Mouse (Mus musculus): ENCODE data around the gene Rest. TPM values are rescaled to one million over a fixed set of nuclear protein-coding genes. Genes with fewer than 3 reads are reported as not detected.

The Rest gene
- polyA plus RNA-seq (2014; fragmentation: Illumina TruSeq; extraction: RNeasy Lipid Tissue Mini Kit (QIAGEN cat#74804); ENCODE audit: low read depth, low replicate concordance), result 5.0 TPM

GRCm38 (mm10) chr5:77265081-77265670, at the start of gene Rest:
Gene Rest, plus strand, starts transcription at chr5:77265491.

DNA sequence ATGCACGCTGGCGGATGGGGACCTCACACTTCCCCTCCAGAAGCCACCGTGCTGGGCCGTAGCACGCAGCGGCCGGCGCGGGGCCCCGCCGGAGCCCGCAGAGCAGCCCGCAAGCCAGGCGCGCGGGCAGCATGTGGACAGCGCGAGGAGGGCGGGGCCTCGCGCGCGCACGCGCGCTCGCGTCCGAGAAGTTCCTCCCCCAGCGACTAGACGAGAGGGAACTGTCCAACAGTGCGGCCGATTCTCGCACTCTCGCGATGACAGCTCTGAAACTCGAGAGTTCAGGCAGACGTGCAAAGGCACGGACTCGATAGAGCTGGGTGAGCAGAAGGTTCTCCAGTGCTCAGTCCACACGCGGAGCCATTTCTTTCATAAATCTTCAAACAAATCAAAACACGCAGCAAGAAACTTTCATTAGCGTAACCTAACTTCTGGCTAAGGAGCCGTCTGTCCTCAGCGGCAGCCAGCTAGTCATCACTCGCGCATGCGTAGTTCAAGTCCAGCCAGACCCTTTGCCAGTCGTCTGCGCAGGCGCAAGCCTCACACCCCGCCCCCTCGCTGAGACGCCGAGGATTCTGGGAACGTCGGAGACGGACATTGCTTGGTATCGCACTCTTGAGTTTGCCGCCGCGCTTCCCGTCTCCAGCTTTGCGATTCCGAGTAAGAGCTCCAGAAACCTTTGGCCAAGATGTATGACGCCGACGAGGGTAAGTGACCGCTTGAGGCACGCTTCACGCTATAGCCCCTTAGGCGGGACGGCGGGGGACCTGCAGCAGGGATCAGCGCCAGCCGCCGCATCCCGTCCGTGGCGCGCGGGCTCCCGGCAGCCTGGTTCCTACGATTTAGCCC, 44.9 kb downstream of the Rest start, which contains the start of the genes Noa1 and Polr2b:
Noa1 (minus strand) TSS at position 161 of the 849 bp plus-strand sequence.
Polr2b (plus strand) TSS at position 224 of the 849 bp plus-strand sequence.

Other genes starting within 250 kb of the Rest start
- gene Thegl, start 249.5 kb upstream of the Rest start, polyA plus RNA-seq (2014; fragmentation: Illumina TruSeq; extraction: RNeasy Lipid Tissue Mini Kit (QIAGEN cat#74804); ENCODE audit: low read depth, low replicate concordance), result not detected
- 335 TPM for gene Hopx, start 150.4 kb upstream of the Rest start, polyA plus RNA-seq (2014; fragmentation: Illumina TruSeq; extraction: RNeasy Lipid Tissue Mini Kit (QIAGEN cat#74804); ENCODE audit: low read depth, low replicate concordance)
- gene Spink2, start 54.0 kb upstream of the Rest start, polyA plus RNA-seq (2014; fragmentation: Illumina TruSeq; extraction: RNeasy Lipid Tissue Mini Kit (QIAGEN cat#74804); ENCODE audit: low read depth, low replicate concordance), result not detected
- 18.9 TPM for gene Noa1, start 44.6 kb downstream of the Rest start, polyA plus RNA-seq (2014; fragmentation: Illumina TruSeq; extraction: RNeasy Lipid Tissue Mini Kit (QIAGEN cat#74804); ENCODE audit: low read depth, low replicate concordance)
- 53.3 TPM for gene Polr2b, start 44.7 kb downstream of the Rest start, polyA plus RNA-seq (2014; fragmentation: Illumina TruSeq; extraction: RNeasy Lipid Tissue Mini Kit (QIAGEN cat#74804); ENCODE audit: low read depth, low replicate concordance)
- 222 TPM for gene Igfbp7, start 142.6 kb downstream of the Rest start, polyA plus RNA-seq (2014; fragmentation: Illumina TruSeq; extraction: RNeasy Lipid Tissue Mini Kit (QIAGEN cat#74804); ENCODE audit: low read depth, low replicate concordance)

All from heart, adult 10 weeks (tissue).